Mouse (Mus musculus): ENCODE measurements at regions not wholly inside any gene's neighbourhood (a gene's known extent, or its start where the extent isn't known, plus 50 kb on each side); places are given as distances from the start of the nearest gene placed in this dataset.

DNA sequence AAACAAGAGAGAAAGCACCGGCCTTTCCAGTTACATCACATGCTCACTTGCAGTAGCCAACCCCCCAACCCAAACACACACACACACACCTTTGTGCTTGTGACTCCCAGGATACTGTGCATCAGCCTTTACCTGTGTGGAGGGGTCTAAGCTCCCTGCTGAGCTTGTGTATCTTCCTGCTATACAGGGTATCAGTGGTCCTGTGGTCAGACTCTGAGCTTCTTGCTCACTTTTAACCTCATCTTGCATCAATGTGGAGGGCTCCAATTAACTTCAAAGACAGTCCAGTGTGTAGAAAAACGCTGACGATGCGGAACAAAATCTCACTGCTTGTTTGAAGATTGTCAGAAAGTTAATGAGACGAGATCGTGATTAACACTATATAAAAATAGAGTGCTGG, 71.4 kb upstream of the Gypa start:
- in situ Hi-C loops (cut with MboI, MseI) = no loop called here

DNA sequence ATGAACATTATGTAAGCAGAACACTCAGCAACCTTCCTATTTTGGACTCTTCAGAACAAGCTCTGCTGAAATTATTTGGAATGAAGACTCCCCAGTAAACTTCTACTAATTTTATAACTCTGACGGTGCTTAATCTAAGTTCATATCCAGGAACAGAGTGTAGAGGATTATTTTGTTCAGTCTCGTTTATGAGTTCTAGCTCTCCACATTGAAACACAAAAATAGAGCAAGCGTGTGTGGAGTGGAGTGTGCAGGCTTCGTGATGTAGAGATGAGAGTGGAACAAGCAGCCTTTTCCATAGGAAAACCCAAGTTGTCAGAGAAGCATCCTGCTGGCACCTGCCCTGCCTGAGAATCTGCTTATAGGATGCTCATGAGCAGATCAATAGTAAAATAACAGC, 77.5 kb upstream of the Gypa start:
- in situ Hi-C loops (cut with MboI, MseI) = no loop called here

DNA sequence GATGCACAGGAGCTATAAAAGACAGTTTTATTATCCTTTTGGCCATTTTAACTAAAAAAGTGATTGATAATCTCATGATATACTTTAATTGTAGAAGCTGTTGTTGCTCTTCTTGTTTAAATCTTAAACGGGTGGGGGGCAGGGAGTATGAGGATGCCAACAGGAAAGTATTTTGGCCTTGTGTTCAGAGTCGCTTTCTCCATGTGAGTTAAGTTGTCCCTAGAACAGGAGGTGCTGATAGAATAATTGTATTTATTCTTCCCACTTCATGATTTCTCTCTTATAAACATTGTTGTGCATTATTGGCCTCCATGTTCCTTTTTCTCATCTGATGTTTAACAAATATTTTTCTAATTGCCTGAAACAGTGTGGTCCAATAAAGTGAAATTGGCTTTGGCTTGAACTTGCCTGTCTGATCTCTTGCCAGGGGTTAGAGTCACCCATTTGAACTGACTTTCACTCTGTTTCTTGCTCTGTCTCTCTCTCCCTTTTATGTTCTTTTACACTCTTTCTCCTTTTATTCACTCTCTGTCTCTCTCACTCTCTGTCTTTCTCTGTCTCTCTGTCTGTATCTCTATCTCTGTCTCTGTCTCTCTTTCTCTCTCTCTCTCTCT, 93.9 kb upstream of the Gypa start:
- in situ Hi-C loops (cut with MboI, MseI) = no loop called here

DNA sequence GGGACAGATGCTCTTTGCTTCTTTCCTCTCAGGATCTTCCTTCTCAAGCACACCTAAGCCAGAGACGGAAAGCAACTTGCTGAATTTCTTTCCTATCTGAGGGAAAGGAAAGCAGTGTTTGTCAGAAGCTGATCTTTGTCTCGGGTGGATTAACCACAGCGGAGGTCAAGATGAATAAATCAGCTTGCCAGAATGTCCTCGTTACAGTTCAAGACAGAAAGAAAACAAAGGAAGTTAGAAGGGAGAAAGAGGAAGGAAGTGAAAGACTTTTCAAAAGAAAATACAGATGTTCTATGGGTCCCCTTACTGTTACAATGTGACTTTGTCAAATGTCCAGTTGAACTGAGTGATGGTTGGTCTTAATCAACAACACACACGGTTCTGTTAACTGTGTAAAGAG, 98.6 kb upstream of the Gypa start:
- in situ Hi-C loops (cut with MboI, MseI) = no loop called here

DNA sequence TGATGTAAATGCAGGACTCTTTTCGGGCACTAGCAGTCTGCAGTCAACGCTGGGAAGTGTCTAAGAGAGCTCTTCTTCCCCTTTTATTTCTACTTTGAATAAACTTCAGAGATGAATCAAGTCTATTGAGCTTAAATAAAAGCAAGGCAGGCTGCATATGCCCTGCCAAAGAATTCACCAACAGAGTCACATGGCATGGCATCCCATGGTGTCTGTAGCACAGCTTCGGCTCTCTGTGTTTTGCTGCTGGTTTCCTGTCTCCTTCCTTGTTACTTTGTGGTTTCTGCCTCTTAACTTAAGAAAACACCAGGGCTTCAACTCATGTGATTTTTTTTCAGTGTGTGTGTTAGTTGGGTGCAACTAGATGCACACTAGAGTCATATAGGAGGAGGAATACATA, 100.5 kb upstream of the Gypa start:
- in situ Hi-C loops (cut with MboI, MseI) = loop anchor here (5.0 kb wide), 1 partner anchor 91 kb away; no protein-coding TSS in a partner anchor

DNA sequence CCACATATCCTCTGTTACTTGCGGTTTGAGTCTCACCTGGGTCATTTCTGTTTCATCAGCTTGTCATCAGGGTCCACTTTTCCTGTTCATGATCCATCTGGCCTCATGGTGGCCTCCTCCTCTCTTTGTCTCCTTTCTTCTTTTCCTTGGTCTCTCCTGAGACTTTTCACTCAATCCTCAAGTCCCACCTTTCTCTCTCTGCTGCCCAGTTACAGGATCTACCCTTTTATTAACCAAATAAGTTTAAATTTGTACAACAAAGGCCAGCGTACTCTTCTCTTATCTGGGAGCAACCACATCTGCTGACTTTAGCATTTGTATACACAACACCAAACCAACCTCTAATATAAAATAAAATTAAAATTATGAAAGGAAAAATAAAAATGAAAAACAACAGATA, 124.4 kb upstream of the Gypa start:
- in situ Hi-C loops (cut with MboI, MseI) = no loop called here

DNA sequence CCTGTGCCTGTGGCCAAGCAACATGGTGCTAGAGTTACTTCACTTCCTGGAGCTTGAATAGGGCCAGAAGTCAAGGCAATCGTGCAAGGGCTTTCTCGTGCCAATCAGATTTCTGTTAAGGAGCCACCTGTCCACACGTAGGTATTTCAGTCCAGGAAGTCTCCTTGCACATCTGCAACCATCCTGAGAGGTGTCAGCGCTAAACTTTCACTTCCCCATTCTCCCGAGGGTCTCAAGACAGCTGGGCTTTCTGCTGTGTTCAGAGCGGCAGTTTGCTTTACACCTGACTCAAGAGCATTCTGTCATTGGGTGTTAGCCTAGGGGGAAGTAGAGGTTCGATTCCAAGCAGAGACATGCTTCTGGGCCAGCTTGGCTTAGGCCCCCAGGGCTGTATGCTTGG, 129.5 kb upstream of the Gypa start:
- in situ Hi-C loops (cut with MboI, MseI) = no loop called here

DNA sequence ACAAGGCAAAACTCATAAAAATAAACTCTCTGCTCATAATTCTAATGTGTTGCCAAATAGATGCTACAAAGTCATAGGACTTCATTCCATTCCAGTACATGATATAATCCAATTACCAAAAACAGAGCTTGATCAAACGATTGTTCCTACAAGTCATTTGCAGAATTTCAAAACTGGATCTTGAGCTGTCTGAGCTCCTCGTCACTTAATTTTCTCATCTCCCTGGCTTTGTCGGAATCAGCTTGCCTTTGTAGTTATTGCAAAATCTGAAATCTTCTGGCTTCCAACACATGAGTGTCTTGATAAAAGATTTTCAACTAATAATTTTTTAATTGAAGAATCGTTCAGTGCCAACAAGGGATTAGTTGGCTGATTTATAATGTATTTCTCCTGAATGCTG, 150.3 kb upstream of the Gypa start:
- in situ Hi-C loops (cut with MboI, MseI) = no loop called here

DNA sequence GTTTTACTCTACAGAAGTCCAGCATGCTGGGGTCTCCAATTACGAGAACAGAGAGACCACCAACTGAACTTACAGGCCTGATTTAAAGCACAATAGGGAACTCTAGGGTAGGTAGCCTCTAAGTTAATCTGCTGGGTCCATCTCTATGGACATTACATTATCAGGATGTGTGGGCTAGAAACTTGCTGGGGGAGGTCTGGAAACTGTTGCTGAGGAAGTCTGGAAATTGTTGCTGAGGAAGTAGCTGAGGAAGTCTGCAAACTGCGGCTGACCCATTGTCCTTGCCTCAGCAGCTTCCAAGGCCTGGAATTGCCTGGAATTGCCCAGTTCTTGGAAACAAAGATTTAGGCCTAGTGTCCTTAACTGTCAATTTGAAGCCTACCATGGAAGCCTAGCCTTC, 155.7 kb upstream of the Gypa start:
- in situ Hi-C loops (cut with MboI, MseI) = no loop called here

DNA sequence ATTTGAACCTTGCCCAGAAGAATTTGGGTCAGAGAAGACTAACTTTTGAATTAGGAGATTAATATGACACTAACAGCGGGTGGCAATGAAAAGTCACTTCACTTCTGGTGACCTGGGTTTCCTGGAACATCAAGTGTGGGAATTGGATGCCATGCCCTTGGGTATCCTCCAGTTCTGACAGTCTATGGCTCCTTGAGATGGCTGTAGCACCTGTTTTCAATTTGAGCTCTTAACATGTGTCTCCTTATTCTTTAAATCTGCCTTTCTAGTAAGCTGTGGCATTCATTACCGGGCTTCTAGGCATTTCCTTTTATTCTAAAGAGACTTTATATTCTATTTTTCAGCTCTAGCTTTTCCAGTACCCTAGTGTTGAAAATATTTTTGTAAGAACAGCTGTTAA, 164.9 kb upstream of the Gypa start:
- in situ Hi-C loops (cut with MboI, MseI) = no loop called here

DNA sequence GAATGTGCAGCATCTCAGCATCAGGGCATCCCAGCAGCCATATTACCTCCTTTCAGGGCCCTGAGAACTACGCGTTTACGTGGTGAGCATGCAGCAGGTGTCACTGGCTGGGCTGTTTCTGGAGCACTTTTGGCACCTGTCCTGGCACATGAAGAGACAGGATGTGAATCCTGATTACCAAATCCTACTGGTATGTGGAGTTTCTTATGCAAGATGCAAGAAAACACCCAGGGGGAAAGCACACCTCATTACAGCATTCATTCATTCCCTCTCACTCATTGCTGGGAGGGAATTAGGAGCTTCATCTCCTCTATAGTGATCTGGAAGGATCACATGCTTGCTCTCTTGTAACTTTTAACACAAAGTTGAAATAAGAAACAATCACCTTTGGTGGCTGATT, 167.7 kb upstream of the Gypa start:
- in situ Hi-C loops (cut with MboI, MseI) = no loop called here

DNA sequence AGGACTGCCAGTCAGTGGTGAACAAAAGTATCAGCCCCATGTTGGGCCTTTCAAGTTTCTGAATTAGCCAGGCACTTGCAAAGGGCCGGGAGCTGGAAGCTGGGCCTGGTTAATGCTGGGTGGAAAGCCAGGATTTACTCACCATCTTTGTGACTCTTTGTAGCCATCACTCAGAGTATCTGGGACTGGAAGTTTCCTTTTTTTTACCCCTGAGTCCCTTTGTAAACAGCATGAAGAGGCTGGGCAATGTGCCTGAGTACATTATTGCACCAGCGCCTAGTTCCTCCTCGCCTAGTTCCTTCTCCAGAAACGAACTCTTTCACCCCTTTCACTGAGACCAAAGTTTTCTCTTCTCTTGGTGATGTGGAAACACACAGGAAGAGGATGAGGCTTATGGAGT, 168.4 kb upstream of the Gypa start:
- in situ Hi-C loops (cut with MboI, MseI) = no loop called here

DNA sequence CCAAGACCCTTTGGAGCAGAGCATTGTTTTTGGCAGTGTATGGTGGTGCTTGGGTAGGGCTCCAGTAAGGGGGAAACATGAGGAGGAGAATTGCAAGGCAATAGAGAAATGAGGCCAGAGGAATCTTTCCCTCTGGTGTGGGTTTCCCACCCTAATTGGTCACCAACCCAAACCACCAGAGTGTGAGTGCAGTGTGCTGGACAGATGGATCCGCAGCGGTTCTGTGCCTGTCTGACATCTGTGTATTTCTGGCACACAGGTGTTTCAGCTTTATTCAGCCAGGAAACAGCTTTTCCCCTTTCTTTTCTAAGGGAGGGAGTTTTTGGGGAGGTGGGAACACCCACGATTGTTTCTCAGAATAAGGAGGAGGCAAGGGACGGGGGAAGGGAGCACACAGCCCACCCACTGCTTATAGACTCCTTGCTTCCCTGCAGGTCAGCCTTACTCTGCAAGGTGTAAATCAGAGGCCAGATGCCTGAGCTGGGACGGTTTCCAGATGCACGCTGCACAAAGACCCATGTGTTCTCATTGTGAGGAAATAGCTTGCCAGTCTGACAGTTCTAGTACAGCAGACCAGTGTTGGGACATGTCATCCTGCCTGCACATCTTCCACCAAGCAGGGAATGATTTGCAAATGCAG, 175.2 kb upstream of the Gypa start:
- in situ Hi-C loops (cut with MboI, MseI) = no loop called here

DNA sequence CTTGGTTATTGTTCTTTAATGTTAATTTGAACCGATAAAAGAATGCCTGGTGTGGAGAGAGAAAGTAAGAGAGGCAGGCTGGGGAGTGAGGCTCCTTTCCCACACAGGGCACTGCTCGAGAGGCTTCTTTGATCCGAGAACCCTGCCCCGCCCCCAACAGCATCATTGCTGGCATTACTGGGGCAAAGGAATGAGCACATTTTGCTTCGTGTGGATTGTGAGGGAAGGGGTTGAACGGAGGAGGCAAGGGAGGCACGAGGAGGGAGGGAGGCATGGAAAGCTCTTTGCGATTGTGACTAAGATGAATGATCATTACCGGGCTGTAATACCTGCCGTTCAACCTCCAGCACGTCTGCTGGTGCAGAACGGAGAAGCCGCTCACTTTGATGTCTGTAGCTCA, 178.2 kb upstream of the Gypa start:
- in situ Hi-C loops (cut with MboI, MseI) = no loop called here

DNA sequence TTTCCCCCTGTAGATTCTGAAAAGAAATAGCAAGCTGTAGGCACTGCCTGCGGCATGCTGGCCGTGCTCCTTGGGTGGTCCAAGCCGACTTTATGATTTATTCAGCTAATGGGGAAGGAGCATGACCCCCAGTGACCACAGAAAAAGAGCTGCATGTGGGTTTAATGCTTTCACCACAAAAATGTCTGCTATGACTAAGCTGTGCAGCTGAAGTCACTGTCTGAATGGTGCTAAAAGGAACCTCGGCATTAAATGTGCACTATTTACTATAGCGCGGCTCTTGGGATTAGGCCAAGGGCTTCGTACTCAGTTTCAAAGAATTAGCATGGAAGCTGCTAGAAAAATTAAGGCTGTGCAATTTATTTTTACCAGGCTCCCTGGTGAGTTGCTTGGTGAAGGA, 178.8 kb upstream of the Gypa start:
- in situ Hi-C loops (cut with MboI, MseI) = no loop called here

DNA sequence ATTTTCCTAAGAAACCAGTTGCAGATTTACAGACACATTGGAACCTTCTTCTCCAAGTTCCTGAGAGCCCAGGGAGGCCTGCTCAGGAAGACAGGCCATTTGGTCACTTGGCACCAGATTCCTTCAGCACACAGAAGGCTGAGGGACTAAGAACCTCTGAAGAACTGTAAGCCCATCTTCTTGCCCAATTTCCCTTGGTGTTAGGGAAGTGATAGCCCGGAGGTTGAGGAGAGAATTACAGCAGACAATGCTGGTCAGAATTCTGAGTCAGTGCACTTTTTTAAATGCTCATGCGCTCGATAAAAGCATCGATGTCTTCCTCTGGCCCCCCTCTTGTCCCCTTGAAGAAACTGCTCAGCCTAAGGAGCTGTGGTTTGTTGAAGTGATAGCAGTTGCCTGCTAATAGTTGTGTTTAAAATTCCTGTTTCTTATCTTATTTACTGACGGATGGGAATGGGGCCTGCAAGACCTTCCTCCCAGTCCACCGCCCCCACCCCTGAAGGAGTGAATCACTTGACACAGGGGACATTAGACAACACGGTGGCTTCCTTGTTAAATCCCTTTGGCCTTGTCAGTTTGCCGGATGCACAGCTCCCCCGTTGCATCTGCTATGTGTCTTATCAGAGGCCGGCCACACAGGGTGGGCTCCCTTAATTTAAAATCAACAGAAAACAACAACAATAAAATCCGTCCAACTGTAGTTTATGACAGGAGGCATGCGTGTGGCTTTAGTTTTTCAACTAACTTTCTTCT, 179.5 kb upstream of the Gypa start:
- in situ Hi-C loops (cut with MboI, MseI) = no loop called here

DNA sequence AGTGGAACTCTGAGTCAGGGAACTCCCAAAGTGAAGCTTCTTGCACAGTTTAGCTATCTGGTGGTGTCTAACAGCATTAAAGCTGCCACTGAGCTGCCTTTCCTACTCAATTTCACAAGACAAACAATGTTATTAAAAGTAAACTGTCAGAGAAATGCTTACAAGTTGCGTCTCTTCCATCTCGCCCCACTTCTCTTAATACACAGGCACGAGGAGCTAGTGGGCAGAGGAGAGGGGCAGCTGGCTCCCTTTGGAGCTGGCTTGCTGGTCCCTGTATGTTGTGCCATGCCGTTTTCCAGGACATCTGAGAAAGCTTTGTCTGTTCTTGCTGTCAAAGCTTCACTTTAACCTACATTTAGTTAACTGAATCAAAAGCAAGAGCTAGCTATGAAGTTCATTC, 185.8 kb upstream of the Gypa start:
- in situ Hi-C loops (cut with MboI, MseI) = no loop called here

DNA sequence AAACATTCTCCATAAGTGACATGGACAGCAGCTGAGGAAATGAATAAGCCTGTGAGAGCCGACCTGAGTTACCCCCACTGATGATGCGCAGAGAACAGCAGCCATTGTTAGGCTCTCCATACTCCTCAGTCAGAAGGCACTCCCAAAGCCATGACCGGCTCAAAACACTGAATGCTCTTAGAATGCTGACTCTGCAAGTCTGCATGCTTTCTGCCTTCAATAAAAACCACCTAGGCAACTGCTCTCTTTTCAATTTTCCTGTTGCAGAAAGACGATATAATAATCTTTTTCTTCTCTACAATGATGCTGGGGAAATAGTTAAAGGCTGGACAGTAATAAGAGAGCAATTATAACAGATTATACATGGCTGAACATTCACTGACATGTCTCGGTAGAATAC, 195.0 kb upstream of the Gypa start:
- in situ Hi-C loops (cut with MboI, MseI) = no loop called here

DNA sequence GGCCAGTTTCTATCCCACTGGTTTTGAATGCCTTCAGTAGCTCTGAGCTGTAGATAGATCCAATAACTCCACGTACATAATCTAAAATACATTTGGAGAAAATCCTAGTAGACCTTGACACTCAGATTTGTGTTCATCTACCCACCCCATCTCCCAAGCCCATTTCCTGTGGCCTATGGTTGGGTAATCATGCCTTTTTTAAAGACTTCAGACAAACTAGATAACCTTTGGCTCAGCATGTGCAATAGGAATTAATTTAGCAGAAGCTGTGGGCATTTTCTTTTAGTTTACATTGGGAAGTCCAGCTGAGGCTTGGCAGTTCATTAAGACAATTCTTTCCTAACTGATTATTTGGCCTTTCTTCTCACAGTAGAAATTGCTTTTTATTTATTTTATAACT, 203.3 kb upstream of the Gypa start:
- in situ Hi-C loops (cut with MboI, MseI) = no loop called here

DNA sequence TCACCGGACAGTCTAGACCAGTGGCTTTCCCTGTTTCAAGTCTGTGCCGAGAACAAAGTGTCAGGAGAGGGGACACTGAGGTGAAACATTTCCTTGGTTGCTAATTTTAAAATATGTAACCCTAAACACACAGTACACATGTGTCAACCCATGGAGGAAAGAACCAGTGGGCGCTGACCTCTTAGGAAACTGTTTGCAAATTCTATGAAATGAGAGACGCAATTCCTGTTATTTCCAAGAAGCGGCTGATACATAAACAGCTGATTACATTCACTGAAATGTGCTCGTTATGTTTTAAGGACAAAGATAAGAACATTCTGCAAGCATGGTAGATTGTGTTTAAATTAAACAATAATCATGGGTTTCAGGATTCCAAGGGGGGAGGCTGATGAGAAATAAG, 204.3 kb upstream of the Gypa start:
- in situ Hi-C loops (cut with MboI, MseI) = no loop called here

DNA sequence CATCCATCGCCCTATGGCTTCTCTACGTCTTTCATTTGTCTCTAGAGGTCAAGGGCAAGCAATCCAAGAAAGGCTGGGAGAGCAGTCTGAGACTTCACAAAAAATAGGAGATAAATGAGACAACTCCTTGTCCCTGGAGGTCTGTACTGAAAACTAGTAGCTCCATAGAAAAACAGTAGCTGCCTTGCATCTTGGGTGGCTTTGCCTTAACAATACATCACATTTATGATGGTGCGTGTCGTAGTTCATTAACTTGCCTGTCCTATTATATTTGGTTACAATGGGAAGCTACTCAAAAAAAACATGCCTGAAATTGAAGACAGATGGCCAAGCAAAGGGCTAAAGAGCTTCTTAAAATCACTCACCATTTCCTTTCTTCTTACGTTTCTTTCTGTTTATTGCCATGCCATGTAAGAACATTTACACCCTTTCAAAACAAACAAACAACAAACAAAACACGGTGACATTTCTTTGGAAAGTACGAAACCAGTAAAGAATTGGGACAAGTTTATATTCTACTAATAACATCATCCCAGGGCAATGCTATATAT, 211.2 kb upstream of the Hhip start:
- in situ Hi-C loops (cut with MboI, MseI) = no loop called here

DNA sequence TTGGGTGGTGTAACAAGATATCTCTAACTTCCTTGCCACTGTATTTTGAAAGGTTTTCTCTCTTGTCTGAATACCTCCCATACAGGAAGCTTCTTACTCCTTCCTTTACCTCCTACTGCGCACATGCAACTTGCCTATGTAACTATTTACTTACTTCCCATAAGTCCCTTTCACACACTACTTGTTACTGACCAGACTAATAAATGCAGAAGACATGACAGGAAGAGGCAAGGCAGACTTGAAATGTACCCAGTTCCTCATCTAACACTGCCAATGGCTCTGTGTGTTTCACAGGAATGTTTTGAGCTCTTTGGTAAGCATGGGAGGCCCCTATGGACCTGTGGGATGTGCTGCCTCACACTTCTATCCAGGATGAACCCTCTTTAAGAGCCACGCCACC, 207.1 kb upstream of the Hhip start:
- in situ Hi-C loops (cut with MboI, MseI) = no loop called here

DNA sequence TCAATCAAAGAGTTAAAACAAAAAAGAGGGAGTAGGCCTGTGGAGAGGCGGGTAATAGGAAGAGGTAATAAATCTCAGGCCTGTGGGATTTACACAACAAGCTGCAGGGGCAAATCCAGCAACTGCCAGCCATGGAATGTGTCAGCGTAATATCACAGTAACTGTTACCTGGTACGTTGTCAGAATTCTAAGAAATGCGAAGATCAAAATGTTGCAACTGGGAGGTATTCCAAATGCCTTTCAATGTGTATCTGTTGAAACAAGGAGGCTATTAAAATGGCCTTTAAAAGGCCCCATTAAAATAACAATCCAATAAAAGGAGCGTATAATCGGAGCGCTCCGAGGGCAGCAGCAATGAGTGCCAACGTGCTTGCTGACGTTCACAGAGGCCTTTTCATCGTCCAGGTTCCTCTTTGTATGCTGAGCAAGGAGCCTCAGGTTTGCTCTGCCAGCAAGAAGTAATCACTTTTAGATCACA, 205.7 kb upstream of the Hhip start:
- in situ Hi-C loops (cut with MboI, MseI) = no loop called here
